Mouse (Mus musculus): ENCODE measurements at regions not wholly inside any gene's neighbourhood (a gene's known extent, or its start where the extent isn't known, plus 50 kb on each side); places are given as distances from the start of the nearest gene placed in this dataset.

DNA sequence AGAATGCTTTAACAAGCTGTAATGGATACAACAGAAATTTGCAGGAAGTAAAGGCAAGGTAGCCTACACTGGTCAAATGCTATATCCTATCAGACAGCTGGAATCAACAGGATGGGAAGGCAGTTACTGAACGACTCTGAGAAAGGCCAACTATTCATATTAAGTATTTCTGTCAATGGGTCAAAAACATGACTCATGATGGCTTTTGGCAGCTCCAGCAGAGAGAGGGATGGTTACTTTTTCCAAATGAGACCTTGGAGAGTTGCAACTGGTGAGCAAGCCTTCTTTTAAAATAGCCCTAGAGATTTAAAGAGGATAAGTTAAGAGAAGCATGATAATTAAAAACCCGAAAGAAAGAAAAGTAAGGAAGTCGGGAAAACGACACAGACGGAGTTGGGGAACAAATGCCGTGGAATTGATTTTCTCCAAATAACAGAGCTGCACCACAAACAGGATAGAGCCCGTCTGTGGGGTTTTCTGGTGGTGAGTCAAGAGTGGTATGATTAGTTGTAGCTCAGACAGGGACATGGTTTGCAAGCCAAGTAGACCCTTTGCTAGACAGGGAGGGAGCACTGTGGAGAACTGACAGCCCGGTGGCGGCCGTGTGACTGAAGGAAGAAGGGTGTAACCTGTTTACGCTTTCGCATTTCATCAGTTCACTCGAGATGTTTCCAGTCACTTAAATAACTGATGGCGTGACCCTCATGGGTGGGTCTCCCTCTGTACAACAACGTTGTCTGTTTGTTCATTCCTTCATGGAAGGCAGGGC is 3638.1 kb upstream of the Gm7489 start:
- peak; percentile 44 to 54 for DNase-seq
- intact Hi-C loops (cut with DNase I), result no loop called here

DNA sequence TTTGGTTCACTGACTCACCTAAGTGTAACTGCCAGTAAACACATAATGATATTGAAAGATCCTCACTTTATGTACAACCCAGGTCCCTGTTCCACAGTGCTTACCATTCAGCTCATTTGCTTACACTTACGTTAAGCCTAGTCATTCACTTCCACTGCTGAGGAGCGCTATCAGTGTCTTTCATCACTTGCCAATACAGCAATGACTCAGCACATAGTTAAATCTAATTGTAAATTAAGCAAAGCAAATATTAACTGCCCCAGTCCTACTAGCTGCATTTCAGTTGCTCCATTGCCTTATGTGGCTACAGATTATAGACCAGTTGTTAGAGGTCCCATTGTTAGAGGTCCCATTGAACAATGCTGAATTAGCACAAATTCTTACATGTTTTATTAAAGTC is 3624.6 kb upstream of the Gm7489 start:
- intact Hi-C loops (cut with DNase I), result loop anchor here (5.0 to 10.0 kb wide), 2 partner anchors 68 to 215 kb away; no protein-coding TSS in a partner anchor
- no peak for DNase-seq

DNA sequence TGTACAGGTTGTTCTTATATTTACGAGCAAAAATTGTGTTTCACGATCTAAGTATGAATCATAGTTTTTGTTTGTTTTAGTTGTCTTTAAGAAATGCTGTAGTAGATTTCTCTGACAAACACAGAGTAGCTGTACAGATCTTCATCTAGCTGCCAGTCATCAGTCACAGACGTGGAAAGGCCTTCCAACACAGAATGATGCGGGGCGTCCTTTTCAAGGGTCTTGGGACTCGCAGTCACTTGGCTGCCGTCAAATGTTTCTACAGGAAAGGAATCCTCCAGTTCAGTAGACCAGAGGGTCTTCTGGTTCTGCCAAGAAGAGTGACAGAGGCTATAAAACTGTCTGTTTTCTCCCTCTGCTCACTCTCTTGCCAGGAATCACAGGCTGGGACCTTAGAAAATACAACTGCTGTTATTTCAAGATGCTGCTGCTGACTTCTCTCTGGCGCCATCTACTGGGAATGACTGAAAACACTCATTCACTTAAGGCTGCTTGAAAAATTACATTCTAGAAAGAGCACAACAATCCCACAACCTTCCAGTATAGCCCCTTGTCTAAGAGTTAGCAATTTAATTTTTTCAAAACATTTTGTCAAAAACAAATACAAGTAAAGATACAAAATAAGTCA is 3623.3 kb upstream of the Gm7489 start:
- peak; percentile 65 to 80 for DNase-seq
- intact Hi-C loops (cut with DNase I), result loop anchor here (5.0 to 10.0 kb wide), 2 partner anchors 69 to 217 kb away; no protein-coding TSS in a partner anchor

DNA sequence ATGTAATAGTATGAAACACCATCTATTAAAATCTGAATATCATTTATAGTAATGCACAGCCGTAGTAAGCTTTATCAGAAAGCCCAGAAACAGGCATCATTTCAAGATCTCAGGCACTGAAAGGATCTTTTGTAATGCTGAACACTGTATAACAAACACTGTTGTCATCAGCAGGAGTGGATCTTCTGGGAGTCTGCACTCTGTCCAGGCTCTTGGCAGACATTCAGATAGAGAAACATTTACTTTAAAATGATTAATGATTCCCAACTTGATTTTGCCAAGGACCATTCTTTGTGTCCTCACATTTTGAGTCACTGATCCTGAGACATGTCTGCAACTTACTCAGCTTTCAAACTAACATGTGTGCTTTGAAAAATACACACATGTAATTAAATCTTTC is 3617.2 kb upstream of the Gm7489 start:
- DNase-seq, result peak in 1 of 2 experiments; percentile 3
- intact Hi-C loops (cut with DNase I), result loop anchor here (10.0 kb wide), 1 partner anchor 223 kb away; no protein-coding TSS in a partner anchor

DNA sequence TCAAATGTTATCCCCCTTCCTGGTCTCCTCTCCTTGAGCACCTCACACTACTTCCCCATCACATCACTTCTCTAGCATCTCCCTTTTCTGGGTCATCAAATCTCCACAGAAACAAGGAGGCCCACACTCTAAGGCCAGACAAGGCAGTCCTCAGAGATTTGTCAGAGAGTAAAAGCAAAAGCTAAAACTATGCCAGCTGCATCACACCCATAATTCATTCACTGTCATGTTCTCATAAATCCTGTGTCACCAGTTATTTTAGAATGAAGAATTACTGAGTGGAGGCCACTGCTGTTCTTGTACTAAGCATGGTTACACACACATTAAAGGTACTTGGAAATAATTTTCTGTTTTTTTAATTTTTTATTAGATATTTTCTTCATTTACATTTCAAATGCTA is 3613.1 kb upstream of the Gm7489 start:
- intact Hi-C loops (cut with DNase I), result no loop called here
- DNase-seq, result no peak

DNA sequence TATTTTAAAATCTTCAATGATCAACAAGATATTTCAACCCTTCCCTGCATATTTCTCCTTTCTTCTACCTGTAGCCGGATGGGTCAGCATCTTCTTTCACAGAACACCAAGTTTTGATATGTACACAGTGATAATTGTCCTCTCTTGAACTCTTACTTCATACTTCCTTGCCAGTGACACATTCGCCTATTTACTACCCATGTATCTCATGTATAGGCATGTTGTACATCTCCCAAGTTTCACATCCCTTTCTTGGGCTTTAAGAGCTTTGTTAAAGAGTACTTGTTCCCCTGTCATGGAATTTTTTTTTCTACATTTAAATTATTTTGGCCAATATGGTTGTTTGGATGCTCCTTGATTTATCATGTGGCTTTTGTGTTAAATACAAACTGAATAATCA is 3602.1 kb upstream of the Gm7489 start:
- intact Hi-C loops (cut with DNase I), result no loop called here
- no peak for DNase-seq

DNA sequence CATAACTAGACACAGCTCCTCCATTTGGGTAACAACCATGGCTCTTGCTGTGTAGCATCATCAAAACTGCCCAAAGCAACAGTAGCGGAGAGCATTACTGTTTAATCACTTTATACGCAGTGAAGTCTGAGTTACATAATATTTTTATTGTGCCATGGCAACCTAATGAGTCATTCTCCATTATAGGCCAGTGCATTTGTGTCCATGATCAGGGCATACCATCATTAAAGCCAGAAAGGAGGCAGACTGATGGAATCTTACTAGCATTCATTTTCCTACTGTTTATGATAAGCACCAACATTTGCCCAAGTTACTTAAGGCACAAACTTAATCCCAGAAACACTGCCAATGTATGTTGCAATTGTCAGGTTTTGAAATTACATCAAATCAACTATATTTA is 3601.2 kb upstream of the Gm7489 start:
- no peak for DNase-seq
- intact Hi-C loops (cut with DNase I), result no loop called here

DNA sequence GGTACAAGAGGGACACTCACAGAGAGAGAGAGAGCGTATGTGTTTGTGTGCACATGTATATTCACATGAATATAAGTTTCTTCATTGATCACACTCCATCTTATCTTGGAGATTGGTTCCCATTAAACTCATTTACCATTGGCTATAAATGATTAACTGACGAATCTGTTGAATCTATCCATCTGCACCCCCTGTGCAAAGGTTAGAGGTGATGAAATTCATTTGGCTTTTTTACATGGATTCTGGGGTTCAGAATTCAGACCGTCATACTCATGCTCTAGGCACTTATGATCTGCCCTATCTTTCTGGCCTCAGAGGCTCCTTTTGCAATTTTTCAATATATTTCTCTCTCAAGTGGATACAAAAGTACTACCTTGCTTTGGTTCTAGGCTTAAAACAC is 3582.9 kb upstream of the Gm7489 start:
- DNase-seq, result no peak
- intact Hi-C loops (cut with DNase I), result no loop called here

DNA sequence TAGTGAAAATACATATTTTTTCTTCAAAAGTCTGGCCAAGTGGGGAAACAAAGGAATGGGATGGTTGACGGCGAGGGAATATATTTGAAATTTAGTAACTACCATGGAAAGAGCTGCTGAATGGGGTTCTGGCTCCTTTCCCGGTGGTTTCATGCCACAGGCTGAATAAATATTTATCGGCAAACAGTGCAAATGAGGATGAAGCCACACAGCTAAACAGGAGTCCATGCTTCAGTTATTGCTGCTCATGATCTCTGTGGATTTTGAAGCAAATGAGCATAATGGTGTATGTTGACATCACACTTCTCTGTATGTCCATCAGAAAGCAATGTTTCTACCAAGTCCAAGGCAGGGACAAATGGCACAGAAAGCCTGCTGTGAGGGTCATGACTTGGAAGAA is 3580.6 kb upstream of the Gm7489 start:
- DNase-seq, result no peak
- intact Hi-C loops (cut with DNase I), result no loop called here

DNA sequence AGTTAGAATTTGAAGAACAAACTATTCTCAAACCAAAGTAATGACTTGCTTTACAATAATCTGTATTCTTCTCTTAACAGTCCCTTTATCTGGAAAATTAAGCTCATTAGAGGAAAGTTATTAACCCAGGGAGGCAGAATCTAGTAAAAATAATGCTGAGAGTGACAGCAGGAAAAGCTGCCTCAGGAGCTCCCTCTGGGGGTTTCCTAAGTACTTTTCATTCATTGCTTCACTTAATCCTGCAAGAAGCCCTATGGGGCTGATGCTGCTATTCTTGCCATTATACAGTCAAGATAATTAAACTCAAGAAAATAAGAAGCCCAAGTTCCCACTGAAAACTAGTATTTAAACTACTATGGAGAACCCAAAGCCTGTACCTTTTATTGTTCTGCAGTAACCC is 3563.9 kb upstream of the Gm7489 start:
- intact Hi-C loops (cut with DNase I), result no loop called here
- no peak for DNase-seq

DNA sequence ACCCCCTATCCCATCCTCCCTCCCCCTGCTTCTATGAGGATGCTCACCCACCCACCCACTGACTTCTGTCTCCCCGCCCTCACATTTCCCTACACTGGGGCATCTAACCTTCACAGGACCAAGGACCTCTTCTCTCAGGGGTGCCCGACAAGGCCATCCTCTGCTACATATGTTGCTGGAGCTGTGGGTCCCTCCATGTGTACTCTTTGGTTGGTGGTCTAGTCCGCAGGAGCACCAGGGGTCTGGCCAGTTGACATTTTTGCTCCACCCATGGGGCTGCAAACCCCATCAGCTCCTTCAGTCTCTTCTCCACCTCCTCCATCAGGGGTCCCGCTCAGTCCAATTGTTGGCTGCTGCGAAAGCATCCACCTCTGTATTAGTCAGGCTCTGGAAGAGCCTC is 3539.2 kb upstream of the Gm7489 start:
- intact Hi-C loops (cut with DNase I), result no loop called here
- DNase-seq, result no peak

DNA sequence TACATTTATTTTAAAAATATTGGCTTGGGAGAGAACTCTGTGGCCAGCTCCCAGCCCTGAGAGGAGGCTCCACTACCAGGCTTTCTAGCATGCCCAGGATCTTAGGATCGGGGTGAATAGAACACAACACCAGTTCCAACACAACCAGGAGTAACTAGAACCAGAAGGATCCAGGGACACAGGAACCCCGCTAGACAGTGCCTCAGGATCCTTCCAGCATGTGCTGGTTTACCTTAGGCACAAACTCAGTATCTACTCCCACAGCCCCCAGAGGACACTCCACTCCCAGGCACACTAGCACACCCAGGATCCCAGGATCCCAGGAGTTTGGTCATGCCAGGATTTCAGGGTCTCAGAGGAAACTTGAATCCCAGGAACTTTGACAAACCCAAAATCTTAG is 3537.8 kb upstream of the Gm7489 start:
- intact Hi-C loops (cut with DNase I), result no loop called here

DNA sequence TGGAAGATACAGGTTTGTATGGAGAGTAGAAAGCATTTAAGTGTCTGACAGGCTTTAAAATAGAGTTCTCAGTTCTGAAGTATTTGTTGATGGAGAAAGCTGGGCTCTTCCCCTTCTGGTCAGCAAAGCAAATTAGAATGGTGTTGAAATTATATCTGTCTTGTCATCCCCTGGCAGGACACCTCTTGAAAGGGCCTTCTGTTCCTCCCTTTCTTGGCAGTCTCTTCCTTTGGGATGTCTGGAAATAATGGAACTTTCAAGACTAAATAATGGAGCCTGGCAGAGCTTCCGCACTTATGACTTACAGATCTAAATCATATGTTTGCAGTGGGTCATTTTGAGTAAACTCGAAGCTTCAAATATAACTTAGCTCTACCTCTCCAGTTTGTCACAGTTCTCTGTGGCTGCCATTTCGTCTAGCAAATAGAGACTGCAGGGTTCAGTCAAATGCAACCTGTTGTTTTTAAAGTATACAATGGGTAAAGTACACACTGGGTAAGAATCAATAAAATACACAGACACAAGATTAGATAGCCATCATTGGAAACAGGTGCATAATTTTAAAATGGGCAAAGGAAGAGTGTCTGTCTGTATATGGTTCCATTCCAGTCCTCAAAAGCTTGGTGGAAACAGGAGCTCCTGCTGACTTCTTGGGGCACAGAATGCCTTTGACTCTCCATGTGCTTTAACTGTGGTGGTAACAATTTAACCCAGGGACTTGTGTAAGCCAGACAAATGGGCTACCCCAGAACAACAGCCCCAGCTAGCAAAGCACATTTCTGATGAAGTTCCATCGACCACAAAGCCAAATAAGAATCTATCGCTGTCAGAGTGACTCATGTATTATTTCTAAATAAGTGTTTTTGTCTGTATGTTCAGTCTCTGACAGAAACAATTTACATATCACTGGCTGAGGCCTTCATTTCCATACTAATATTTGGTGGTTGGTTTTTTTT is 3524.4 kb upstream of the Gm7489 start:
- intact Hi-C loops (cut with DNase I), result no loop called here
- DNase-seq, result no peak

More for the DNA sequence above, 3537.8 kb upstream of the Gm7489 start:
- no peak for DNase-seq

DNA sequence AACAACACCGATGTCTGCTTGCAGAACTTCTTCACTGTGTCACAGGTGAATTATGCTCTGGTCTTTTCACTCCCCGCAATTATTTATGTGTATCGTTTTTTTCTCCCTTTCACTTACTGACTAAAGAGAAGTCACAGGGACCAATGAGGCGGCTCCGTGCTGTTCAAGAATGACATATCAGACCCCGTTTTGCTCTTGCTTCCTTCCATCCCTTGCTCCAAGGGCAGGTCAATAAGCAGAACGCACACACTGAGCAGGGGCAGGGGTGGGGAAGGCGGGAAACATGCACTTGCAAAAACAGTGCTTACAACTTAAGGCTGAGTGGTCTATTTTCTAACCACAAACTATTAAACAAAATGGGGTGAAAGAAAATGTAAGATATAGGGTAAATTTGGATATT is 3523.4 kb upstream of the Gm7489 start:
- intact Hi-C loops (cut with DNase I), result no loop called here
- DNase-seq, result peak in 1 of 2 experiments; percentile 1

DNA sequence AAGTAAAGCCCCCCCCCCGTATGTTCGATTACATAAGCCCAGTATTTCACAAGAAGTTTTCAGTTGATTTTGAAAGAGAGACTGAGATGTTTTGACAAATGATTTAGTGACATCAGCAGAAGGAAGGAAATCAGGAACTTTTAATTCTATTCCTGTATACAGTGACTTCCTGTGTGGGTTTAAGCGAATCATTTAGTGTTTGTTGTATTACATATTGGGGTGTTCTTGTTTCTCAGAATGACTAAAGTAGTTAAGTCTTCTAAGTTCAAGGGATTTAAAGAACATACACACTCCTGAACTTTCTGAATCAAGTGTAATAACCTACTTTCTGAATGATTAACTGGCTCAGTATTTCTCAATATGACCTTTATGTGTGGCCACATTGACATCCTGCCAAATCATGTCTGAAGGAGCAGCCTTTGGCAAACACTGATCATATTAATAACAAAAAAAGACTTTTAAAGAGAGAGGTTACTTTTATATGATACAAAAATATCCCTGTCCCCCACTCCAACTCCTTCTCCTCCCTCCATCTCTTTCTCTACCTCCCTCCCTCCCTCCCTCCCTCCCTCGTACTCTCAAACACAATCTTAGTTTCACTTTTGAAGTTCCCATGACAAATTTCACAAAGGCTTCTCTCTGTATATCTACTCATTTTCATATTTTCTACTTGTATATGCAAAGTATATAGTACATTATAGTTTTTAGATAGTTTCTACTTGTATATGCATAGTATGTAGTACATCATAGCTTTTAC is 3522.8 kb upstream of the Gm7489 start:
- intact Hi-C loops (cut with DNase I), result no loop called here
- DNase-seq, result peak; percentile 7 to 12

DNA sequence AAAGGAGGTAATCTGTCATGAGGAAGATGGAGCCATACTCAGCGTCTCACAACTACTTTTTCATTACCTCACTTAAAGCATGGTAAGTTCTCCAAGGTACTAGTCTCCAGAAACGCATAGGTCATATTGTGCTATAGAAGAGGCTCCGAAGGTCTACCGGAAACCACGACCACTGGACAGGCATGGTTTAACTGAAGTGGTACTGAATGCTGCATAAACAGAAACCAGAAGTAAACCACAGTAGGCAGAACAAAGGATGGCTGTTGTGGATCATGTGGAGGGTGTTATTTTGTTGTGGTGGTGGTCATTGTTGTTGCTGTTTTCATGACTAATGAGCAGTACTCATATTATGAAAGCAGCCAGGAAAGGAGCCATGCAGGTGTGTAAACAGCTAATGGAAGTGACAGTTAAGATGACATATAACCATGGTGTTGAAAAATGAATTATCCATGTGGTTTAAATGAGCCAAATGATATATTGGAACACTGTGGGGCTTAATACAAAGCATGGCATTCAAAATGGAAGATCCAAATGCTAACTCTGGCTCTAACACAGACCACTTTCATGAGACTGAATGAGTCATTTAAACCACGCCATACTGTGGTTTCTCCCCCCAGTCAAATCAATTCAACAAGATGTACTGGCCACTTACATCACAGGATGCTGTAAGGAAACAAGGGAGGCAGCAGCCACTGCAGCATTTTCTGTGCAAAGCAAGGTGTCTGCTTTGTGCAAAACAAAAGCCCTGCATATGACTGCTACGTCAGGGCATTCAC is 3484.5 kb upstream of the Gm7489 start:
- DNase-seq, result no peak
- intact Hi-C loops (cut with DNase I), result no loop called here

DNA sequence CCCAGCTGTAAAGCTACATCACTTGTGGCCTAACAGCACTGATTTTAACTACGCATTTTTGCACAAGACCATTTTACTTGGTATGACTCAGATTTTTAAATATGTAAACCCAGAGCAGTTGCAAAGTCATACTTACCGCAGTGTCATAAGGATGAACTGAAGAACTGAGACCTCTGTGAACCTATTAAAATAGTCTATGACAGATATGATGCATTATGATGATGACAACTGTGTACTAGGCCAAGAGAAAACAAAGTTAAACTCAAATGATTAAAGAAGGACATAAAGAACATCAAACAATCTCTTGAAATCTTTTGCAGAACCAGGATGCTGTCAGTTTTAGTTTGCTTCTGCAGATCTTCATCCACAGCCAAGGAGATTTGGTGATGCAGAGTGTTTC is 3483.3 kb upstream of the Gm7489 start:
- intact Hi-C loops (cut with DNase I), result no loop called here
- no peak for DNase-seq

DNA sequence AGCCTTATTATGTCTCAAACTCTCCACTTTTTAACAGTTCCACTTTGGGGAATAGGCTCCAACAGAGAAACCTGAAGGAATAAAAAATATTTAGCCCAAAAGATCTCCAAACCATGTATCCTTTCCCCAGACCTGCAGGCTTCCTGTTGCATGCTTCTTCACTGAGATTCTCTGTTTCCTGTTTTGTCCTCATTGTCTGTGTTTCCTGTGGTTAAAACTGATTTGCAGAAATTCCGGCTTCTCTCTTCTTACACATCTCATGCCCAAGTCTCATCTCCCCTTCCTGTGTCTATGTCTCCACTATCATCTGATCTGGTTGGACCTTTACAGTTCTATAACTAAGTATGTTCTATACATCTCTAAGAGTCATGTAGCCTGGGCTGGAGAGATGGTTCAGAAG is 3482.2 kb upstream of the Gm7489 start:
- intact Hi-C loops (cut with DNase I), result no loop called here
- DNase-seq, result no peak

DNA sequence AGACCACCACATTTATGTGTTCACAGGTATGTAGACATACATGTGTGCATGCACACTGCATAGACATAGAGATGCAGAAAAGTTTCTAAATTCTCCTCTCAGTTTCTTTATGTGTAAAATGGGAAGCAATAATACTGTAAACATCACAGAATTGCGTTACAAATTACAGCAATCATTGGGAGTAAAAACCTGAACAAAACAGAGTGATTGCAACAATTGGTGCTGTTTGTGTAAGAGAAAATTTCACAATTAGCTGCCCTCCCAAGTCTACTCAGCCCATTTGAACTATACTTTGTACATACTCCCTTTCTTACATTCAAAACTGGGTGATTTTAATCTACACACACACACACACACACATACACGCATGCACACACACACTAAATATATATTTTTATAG is 3480.8 kb upstream of the Gm7489 start:
- no peak for DNase-seq
- intact Hi-C loops (cut with DNase I), result no loop called here

DNA sequence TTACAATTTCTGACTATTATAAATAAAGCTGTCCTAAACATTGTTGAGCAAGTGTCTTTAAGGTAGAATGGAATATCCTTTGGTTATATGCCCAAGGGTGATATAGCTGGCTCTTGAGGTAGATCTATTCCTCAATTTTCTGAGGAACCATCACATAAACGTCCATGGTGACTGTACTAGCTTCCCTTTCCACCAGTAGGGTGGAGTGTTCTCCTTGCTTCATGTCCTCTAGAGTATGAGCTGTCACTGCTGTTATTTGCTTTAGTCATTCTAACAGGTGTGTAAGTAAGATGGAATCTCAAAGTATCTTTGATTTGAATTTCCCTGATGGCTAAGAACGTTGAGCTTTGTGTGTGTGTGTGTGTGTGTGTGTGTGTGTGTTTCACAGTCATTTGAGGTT is 3475.7 kb upstream of the Gm7489 start:
- DNase-seq, result no peak
- intact Hi-C loops (cut with DNase I), result no loop called here
